Mouse (Mus musculus) MEL (cell line): Measurements from ENCODE around the gene Nudt22. TPM values are rescaled to one million over a fixed set of nuclear protein-coding genes. Genes with fewer than 3 reads are reported as not detected.

Experiments used
- DNase-seq: peaks from one replicate; pipeline ENCODE4 v3.0.0; 2011; ENCODE audit warnings: low read depth, low spot score
- H3K27ac ChIP-seq: 2 replicates; pipeline ENCODE4 v1.5.1; 2012; ENCODE audit warnings: low read depth, mild to moderate bottlenecking, control low read depth, low read length, moderate library complexity; ENCODE audit not compliant: control insufficient read depth
- H3K27me3 ChIP-seq, 2 experiments: fragments of 150-350 bp in 1 of 2; sonication (generic) in 1 of 2; 2 replicates each; pipeline ENCODE4 v1.6.1; 2012; ENCODE audit warnings: low read length in 2 of 2, mild to moderate bottlenecking in 2 of 2, improper control_type of control experiment in 1 of 2, moderate library complexity in 1 of 2; ENCODE audit not compliant: insufficient read depth in 2 of 2, control insufficient read depth in 1 of 2
- H3K36me3 ChIP-seq, 2 experiments: 2 replicates each; pipeline ENCODE4 v1.6.1; 2012 to 2014; ENCODE audit warnings: low read length in 2 of 2, improper control_type of control experiment in 1 of 2, inconsistent platforms in 1 of 2, mild to moderate bottlenecking in 1 of 2; ENCODE audit not compliant: insufficient read depth in 2 of 2, control insufficient read depth in 1 of 2
- H3K4me1 ChIP-seq, 2 experiments: fragments of 150-350 bp in 1 of 2; sonication (generic) in 1 of 2; 2 replicates each; pipeline ENCODE4 v1.6.1; 2012; ENCODE audit warnings: low read length in 2 of 2, improper control_type of control experiment in 1 of 2, mild to moderate bottlenecking in 1 of 2; ENCODE audit not compliant: insufficient read depth in 2 of 2, control insufficient read depth in 1 of 2
- H3K4me3 ChIP-seq, 2 experiments: fragments of 150-350 bp in 1 of 2; sonication (generic) in 1 of 2; 2 replicates each; pipeline ENCODE4 v1.5.1; 2012; ENCODE audit warnings: low read depth in 2 of 2, low read length in 2 of 2, mild to moderate bottlenecking in 2 of 2, moderate library complexity in 2 of 2, control low read depth in 1 of 2, improper control_type of control experiment in 1 of 2; ENCODE audit not compliant: control insufficient read depth in 1 of 2, insufficient read depth in 1 of 2
- H3K79me2 ChIP-seq: 2 replicates; pipeline ENCODE4 v1.6.1; 2012; ENCODE audit warnings: mild to moderate bottlenecking, low read length, moderate library complexity; ENCODE audit not compliant: control insufficient read depth, poor library complexity, insufficient read depth
- H3K9ac ChIP-seq: 2 replicates; pipeline ENCODE4 v1.6.1; 2012; ENCODE audit warnings: low read depth, mild to moderate bottlenecking, control low read depth, low read length, moderate library complexity; ENCODE audit not compliant: control insufficient read depth, poor library complexity, severe bottlenecking
- H3K9me3 ChIP-seq: fragments of 150-350 bp; sonication (generic); replicated peaks from 2 replicates; pipeline ENCODE4 v1.6.1; 2012; ENCODE audit warnings: mild to moderate bottlenecking, low read length, improper control_type of control experiment, moderate library complexity; ENCODE audit not compliant: insufficient read depth
- CHD1 ChIP-seq: IDR thresholded peaks from 2 replicates; pipeline ENCODE4 v1.6.1; 2012; ENCODE audit warnings: low read depth, mild to moderate bottlenecking, inconsistent platforms, low read length, improper control_type of control experiment
- CTCF ChIP-seq, 3 experiments: IDR thresholded peaks in 2 of 3; conservative IDR thresholded peaks in 1 of 3; 2 replicates each; pipeline ENCODE4 v1.5.1; 2011 to 2012; ENCODE audit warnings: low read length in 3 of 3, low read depth in 2 of 3, mild to moderate bottlenecking in 2 of 3, improper control_type of control experiment in 1 of 3, inconsistent platforms in 1 of 3, mixed read lengths in 1 of 3, moderate library complexity in 1 of 3; ENCODE audit not compliant: control insufficient read depth in 1 of 3, insufficient read depth in 1 of 3, poor library complexity in 1 of 3, severe bottlenecking in 1 of 3
- E2F4 ChIP-seq: IDR thresholded peaks from 2 replicates; pipeline ENCODE4 v1.6.1; 2011; ENCODE audit warnings: low read depth, low read length, improper control_type of control experiment, borderline replicate concordance
- EP300 ChIP-seq, 2 experiments: IDR thresholded peaks; 2 replicates each; pipeline ENCODE4 v1.6.1; 2011; ENCODE audit warnings: improper control_type of control experiment in 2 of 2, low read length in 2 of 2, low read depth in 1 of 2, mild to moderate bottlenecking in 1 of 2
- GABPA ChIP-seq: IDR thresholded peaks from 2 replicates; pipeline ENCODE4 v1.6.1; 2012; ENCODE audit warnings: low read depth, mild to moderate bottlenecking, inconsistent platforms, low read length, improper control_type of control experiment, moderate library complexity
- KAT2A ChIP-seq: conservative IDR thresholded peaks from 2 replicates; pipeline ENCODE4 v1.6.1; 2012; ENCODE audit warnings: low read depth, low read length, improper control_type of control experiment, inconsistent platforms
- MAFK ChIP-seq: IDR thresholded peaks from 2 replicates; pipeline ENCODE4 v1.6.1; 2011; ENCODE audit warnings: low read depth, mild to moderate bottlenecking, low read length, improper control_type of control experiment, borderline replicate concordance
- MAX ChIP-seq: IDR thresholded peaks from 2 replicates; pipeline ENCODE4 v1.6.1; 2011; ENCODE audit warnings: low read length, improper control_type of control experiment
- MEF2A ChIP-seq: IDR thresholded peaks from 2 replicates; pipeline ENCODE4 v1.6.1; 2014; ENCODE audit warnings: low read depth, mild to moderate bottlenecking, inconsistent platforms, low read length, improper control_type of control experiment; ENCODE audit not compliant: poor library complexity, insufficient replicate concordance, severe bottlenecking; ENCODE audit errors: extremely low read depth
- MXI1 ChIP-seq: IDR thresholded peaks from 2 replicates; pipeline ENCODE4 v1.6.1; 2011; ENCODE audit warnings: mild to moderate bottlenecking, low read depth, low read length, improper control_type of control experiment
- MYB ChIP-seq: IDR thresholded peaks from 2 replicates; pipeline ENCODE4 v1.6.1; 2011; ENCODE audit warnings: mild to moderate bottlenecking, low read depth, low read length, improper control_type of control experiment
- NRF1 ChIP-seq: IDR thresholded peaks from 2 replicates; pipeline ENCODE4 v1.6.1; 2014; ENCODE audit warnings: low read depth, mild to moderate bottlenecking, inconsistent platforms, low read length, improper control_type of control experiment, moderate library complexity; ENCODE audit not compliant: poor library complexity, insufficient read depth, severe bottlenecking
- POLR2A ChIP-seq, 2 experiments: IDR thresholded peaks; 2 replicates each; pipeline ENCODE4 v1.6.1; 2011 to 2012; ENCODE audit warnings: low read length in 2 of 2, mild to moderate bottlenecking in 2 of 2, control low read depth in 1 of 2, improper control_type of control experiment in 1 of 2, low read depth in 1 of 2, moderate library complexity in 1 of 2; ENCODE audit not compliant: control insufficient read depth in 1 of 2, insufficient read depth in 1 of 2, poor library complexity in 1 of 2
- POLR2AphosphoS2 ChIP-seq: IDR thresholded peaks from 2 replicates; pipeline ENCODE4 v1.6.1; 2011; ENCODE audit warnings: low read length, improper control_type of control experiment
- POLR2AphosphoS5 ChIP-seq: IDR thresholded peaks from 2 replicates; pipeline ENCODE4 v1.6.1; 2012; ENCODE audit warnings: low read depth, borderline replicate concordance, mild to moderate bottlenecking, inconsistent platforms, low read length, moderate library complexity, mixed read lengths
- SIN3A ChIP-seq: IDR thresholded peaks from 2 replicates; pipeline ENCODE4 v1.6.1; 2012; ENCODE audit warnings: low read length, improper control_type of control experiment, inconsistent platforms
- TAL1 ChIP-seq: IDR thresholded peaks from 2 replicates; pipeline ENCODE4 v1.6.1; 2012; ENCODE audit warnings: mild to moderate bottlenecking, inconsistent platforms, low read length, moderate library complexity, mixed read lengths
- TCF12 ChIP-seq: IDR thresholded peaks from 2 replicates; pipeline ENCODE4 v1.6.1; 2014; ENCODE audit warnings: low read depth, mild to moderate bottlenecking, inconsistent platforms, low read length, improper control_type of control experiment, moderate library complexity
- USF1 ChIP-seq: IDR thresholded peaks from 2 replicates; pipeline ENCODE4 v1.6.1; 2014; ENCODE audit warnings: low read depth, mild to moderate bottlenecking, inconsistent platforms, low read length, improper control_type of control experiment, moderate library complexity
- ZC3H11A ChIP-seq: IDR thresholded peaks from 2 replicates; pipeline ENCODE4 v1.6.1; 2012; ENCODE audit warnings: low read depth, mild to moderate bottlenecking, inconsistent platforms, low read length, improper control_type of control experiment
- ZKSCAN1 ChIP-seq: IDR thresholded peaks from 2 replicates; pipeline ENCODE4 v1.6.1; 2012; ENCODE audit warnings: low read depth, mild to moderate bottlenecking, inconsistent platforms, low read length, improper control_type of control experiment, moderate library complexity
- ZNF384 ChIP-seq: IDR thresholded peaks from 2 replicates; pipeline ENCODE4 v1.6.1; 2012; ENCODE audit warnings: low read depth, mild to moderate bottlenecking, inconsistent platforms, low read length, improper control_type of control experiment
- polyA plus RNA-seq, 2 experiments: library from polyadenylated mRNA; stranded (reverse) in 1 of 2; unstranded in 1 of 2; fragments of >175 nt in 1 of 2; fragments of >200 nt in 1 of 2; gene quantifications; 2 replicates each; pipeline versions ENCODE4 v1.2.1 to v1.2.4; 2012; ENCODE audit warnings: low replicate concordance in 2 of 2, low read depth in 1 of 2; ENCODE audit not compliant: insufficient read length in 2 of 2, insufficient read depth in 1 of 2, missing spikeins in 1 of 2
- total RNA-seq: library from RNA; depleted of rRNA; stranded (reverse); fragments of 300-350 nt; gene quantifications from 2 replicates; pipeline ENCODE4 v1.2.3, GENCODE M21; 2012

Gene Nudt22
- total and polyA plus RNA-seq, 3 experiments = 30.8 to 32.1 TPM; not detected in 1

DNA sequence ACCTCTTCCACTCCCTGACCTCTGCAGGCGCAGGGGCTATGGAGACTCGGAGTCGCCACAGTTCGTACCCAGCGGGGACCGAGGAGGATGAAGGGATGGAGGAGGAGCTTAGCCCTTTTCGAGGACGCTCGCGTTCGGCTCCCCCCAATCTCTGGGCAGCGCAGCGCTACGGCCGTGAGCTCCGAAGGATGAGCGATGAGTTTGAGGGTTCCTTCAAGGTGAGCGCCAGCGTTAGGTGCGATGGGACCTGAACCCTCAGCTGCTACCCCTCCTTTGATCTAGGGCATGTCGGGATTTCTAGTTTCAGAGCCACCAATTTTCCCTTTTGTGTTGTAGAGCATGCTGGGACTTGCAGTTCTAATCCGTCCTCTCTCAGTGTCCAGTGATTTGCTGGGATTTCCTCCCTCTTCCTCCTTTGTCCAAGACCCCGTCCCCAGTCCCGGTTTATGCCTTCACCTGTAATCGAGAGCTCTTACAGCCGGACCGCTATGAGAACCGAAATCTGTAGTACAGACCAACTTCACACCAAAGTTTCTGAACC, 45.2 kb downstream of the Nudt22 start:
- H3K36me3 ChIP-seq = peaks cover 0 to 6% of the 10 kb centered on the region in 2 experiments; a peak in 1 of 4 replicates
- H3K79me2 ChIP-seq = peaks cover 1% of the 10 kb centered on the region; the same call in 1 of the 2 replicates
- DNase-seq = peak; percentile 65
- H3K9me3 ChIP-seq = no peaks in the 10 kb centered on the region
- peak overlapping the region; percentile 91 for H3K27ac ChIP-seq
- TF ChIP-seq CHD1 (no peak), MXI1 (0 out of 2 replicates have a peak, but pooled peaks have one; percentile 10), ZNF384 (no peak), POLR2A (IDR thresholded peaks at IDR 0.05; ENCODE audit: control insufficient read depth in 1 of 2, insufficient read depth in 1 of 2, low read depth in 1 of 2, low read length in 2 of 2, poor library complexity in 1 of 2) (no peak)
- TF ChIP-seq, all 39 proteins: peak for 1
- Histone ChIP-seq H3K9ac (peak overlapping the region; percentile 82), H3K4me3 (peak overlapping the region; percentile 59 to 61), H3K27me3 (no peaks in the 10 kb centered on the region), H3K4me1 (0 out of 4 replicates have a peak, but pooled peaks cover 0 to 6% of the 10 kb centered on the region in 2 experiments)

- no peak overlapping the region; the same call in 1 of the 2 replicates for H3K9ac ChIP-seq
- H3K9me3 ChIP-seq = no peaks in the 10 kb centered on the region
- no peak for DNase-seq
- TF ChIP-seq MAX (0 out of 2 replicates have a peak, but pooled peaks have one; percentile 26), ZKSCAN1 (no peak)
- H3K27me3 ChIP-seq = no peaks in the 10 kb centered on the region
- no peak overlapping the region for H3K27ac ChIP-seq
- peaks cover 0 to 6% of the 10 kb centered on the region in 2 experiments; a peak in 1 of 4 replicates for H3K36me3 ChIP-seq
- 0 out of 4 replicates have a peak, but pooled peaks cover 0 to 6% of the 10 kb centered on the region in 2 experiments for H3K4me1 ChIP-seq
- peaks cover 1% of the 10 kb centered on the region; the same call in 1 of the 2 replicates for H3K79me2 ChIP-seq
- no peak overlapping the region; a peak in 1 of 4 replicates for H3K4me3 ChIP-seq
Observed at GRCm38 (mm10) chr19:6949951-6950350, 46.0 kb downstream of the Nudt22 start.

GRCm38 (mm10) chr19:6949532-6949931, 46.4 kb downstream of the Nudt22 start:
- Histone ChIP-seq H3K79me2 (peaks cover 1% of the 10 kb centered on the region; the same call in 1 of the 2 replicates), H3K27ac (no peak overlapping the region), H3K27me3 (no peaks in the 10 kb centered on the region), H3K4me3 (no peak overlapping the region), H3K9me3 (no peaks in the 10 kb centered on the region), H3K9ac (no peak overlapping the region), H3K4me1 (0 out of 4 replicates have a peak, but pooled peaks cover 0 to 6% of the 10 kb centered on the region in 2 experiments), H3K36me3 (peaks cover 0 to 6% of the 10 kb centered on the region in 2 experiments; a peak in 1 of 4 replicates)
- TF ChIP-seq POLR2AphosphoS2 = no peak
- TF ChIP-seq ZC3H11A = no peak
- TF ChIP-seq NRF1 = no peak
- no peak for TF ChIP-seq USF1
- no peak for TF ChIP-seq CHD1
- TF ChIP-seq KAT2A = no peak
- no peak for TF ChIP-seq POLR2AphosphoS5
- TF ChIP-seq MYB = no peak
- no peak for TF ChIP-seq MXI1
- no peak for TF ChIP-seq POLR2A (IDR thresholded peaks at IDR 0.05; ENCODE audit: control insufficient read depth in 1 of 2, insufficient read depth in 1 of 2, low read depth in 1 of 2, low read length in 2 of 2, poor library complexity in 1 of 2)
- no peak for TF ChIP-seq MEF2A
- no peak for TF ChIP-seq MAFK
- no peak for TF ChIP-seq SIN3A
- no peak for TF ChIP-seq TCF12
- TF ChIP-seq CTCF (IDR thresholded peaks at IDR 0.05 in 2 of 3, conservative IDR thresholded peaks at IDR 0.05 in 1 of 3; ENCODE audit: control insufficient read depth in 1 of 3, insufficient read depth in 1 of 3, low read depth in 2 of 3, low read length in 3 of 3, poor library complexity in 1 of 3, severe bottlenecking in 1 of 3) = no peak
- TF ChIP-seq EP300 (IDR thresholded peaks at IDR 0.05; ENCODE audit: low read depth in 1 of 2, low read length in 2 of 2) = no peak
- no peak for TF ChIP-seq TAL1
- no peak for TF ChIP-seq GABPA
- TF ChIP-seq E2F4 = no peak
- DNase-seq = no peak
